Mouse (Mus musculus): ENCODE measurements around the gene Ctnnbip1.
"Not testable (repeated sequence)": the region's sequence is repeated elsewhere in the genome, so short reads cannot be mapped to it uniquely, and the experiment has no call there.

DNA sequence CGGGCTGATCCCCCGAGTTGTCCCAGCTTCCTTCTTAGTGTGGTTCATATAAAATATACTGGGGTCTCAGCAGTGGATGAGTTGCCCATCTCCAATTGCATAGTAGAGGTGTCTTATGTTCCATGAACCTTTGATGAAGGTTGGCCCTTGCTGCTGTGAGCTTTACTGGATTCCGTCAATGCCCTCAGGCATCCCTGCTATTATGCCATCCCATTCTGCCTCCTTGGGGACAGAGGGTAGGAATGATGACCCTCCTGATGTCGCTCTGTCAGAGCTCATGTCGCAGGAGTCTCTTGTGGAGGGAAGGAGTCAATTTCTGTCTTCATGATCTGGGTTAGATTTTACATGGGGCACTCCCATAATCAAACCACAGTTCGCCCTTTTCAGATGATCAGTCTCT is 95.5 kb downstream of the Ctnnbip1 start:
- not testable (repeated sequence) for TF ChIP-seq USF1 (IDR thresholded peaks at IDR 0.05; ENCODE audit: low read depth); POLR2A (IDR thresholded peaks at IDR 0.05; ENCODE audit: insufficient read length, low read depth); MYOG (IDR thresholded peaks at IDR 0.05; ENCODE audit: control insufficient read depth in 1 of 3, insufficient read depth in 1 of 3, insufficient read length in 2 of 3, low read depth in 2 of 3); E2F4 (IDR thresholded peaks at IDR 0.05; ENCODE audit: insufficient read depth); TCF3 (IDR thresholded peaks at IDR 0.05; ENCODE audit: insufficient read length, low read depth); MYOD1 (IDR thresholded peaks at IDR 0.05; ENCODE audit: control insufficient read depth in 1 of 3, insufficient read length in 2 of 3, low read depth in 2 of 3); REST (IDR thresholded peaks at IDR 0.05; ENCODE audit: insufficient read depth, insufficient read length); TCF12 (IDR thresholded peaks at IDR 0.05; ENCODE audit: insufficient read depth, poor library complexity, severe bottlenecking)
